19 mouse cellular contexts compared by ENCODE assay signal in genomic region chr1:47216419-47217002, GRCm38 (mm10).
"Had no signal": no experiment of that assay in that cellular context is flagged by ENCODE, and none has a peak within 500 bp of the region (broad histone marks: within the 10 kb centered on the region; RNA-seq: fewer than 3 reads in every experiment).

No protein-coding gene starts in this region.

- H3K27ac ChIP-seq: layer of hippocampus, adult 2 months; limb, embryonic 10.5 days; limb, embryonic 13.5 days; liver, embryonic 12.5 days; liver, embryonic 15.5 days; stomach, postnatal 0 days had no signal

- ATAC-seq: liver, embryonic 12.5 days had no signal

- H3K4me1 ChIP-seq: limb, embryonic 10.5 days; limb, embryonic 13.5 days; liver, embryonic 12.5 days; liver, embryonic 15.5 days; lung, embryonic 15.5 days had no signal

- H3K9me3 ChIP-seq: limb, embryonic 10.5 days; limb, embryonic 13.5 days; liver, embryonic 12.5 days; liver, embryonic 15.5 days; lung, embryonic 15.5 days had no signal

- H3K4me3 ChIP-seq: layer of hippocampus, adult 2 months; limb, embryonic 10.5 days; limb, embryonic 13.5 days; liver, embryonic 12.5 days; liver, embryonic 15.5 days; lung, embryonic 15.5 days had no signal

- H3K36me3 ChIP-seq: limb, embryonic 10.5 days; limb, embryonic 13.5 days; liver, embryonic 12.5 days; liver, embryonic 15.5 days; lung, embryonic 15.5 days had no signal

- DNase-seq: kidney, adult 18-20 months; kidney, adult 9 months; kidney, postnatal 14 days; layer of hippocampus, adult 9-11 months; liver; midbrain, embryonic 14.5 days; right cerebral cortex, postnatal 14 days; right cerebral cortex, postnatal 4 days; thymus, adult 2 months; thymus, postnatal 14 days; thymus, postnatal 4 days had no signal

- H3K27me3 ChIP-seq: limb, embryonic 13.5 days; liver, embryonic 12.5 days; liver, embryonic 15.5 days; lung, embryonic 15.5 days had no signal

- H3K9ac ChIP-seq: limb, embryonic 13.5 days; liver, embryonic 12.5 days; liver, embryonic 15.5 days; lung, embryonic 15.5 days had no signal

- H3K4me2 ChIP-seq: limb, embryonic 13.5 days; liver, embryonic 12.5 days; liver, embryonic 15.5 days; lung, embryonic 15.5 days; midbrain, embryonic 11.5 days had no signal
